Mouse (Mus musculus): ENCODE results near the gene Scd4. TPM values are rescaled to one million over a fixed set of nuclear protein-coding genes. Genes with fewer than 3 reads are reported as not detected.

Gene Scd4
- 0.15 and 0.23 TPM in 2 replicates for polyA plus RNA-seq (2015; fragmentation: Nextera tagmentation; extraction: Ambion mirVana)

GRCm38 (mm10) chr19:44332833-44333623 lies at the start of gene Scd4:
Gene Scd4 (plus strand): TSS chr19:44333092.
- H3K4me3 ChIP-seq = no peak within 1 kb of the TSS
- no peak within 1 kb of the TSS for H3K4me2 ChIP-seq (replicated peaks)
- H3K9ac ChIP-seq (replicated peaks) = no peak within 1 kb of the TSS
- H3K9me3 ChIP-seq = no peaks in the 10 kb centered on the region
- H3K27me3 ChIP-seq = no peaks in the 10 kb centered on the region
- H3K27ac ChIP-seq (replicated peaks) = peak within 1 kb of the TSS; percentile 28; the same call in 1 of the 2 replicates
- H3K4me1 ChIP-seq = peaks cover 7% of the 10 kb centered on the region; the same call in 1 of the 2 replicates
- 68% methylated on average over 10 of the region's 10 CpGs for WGBS
- no peaks in the 10 kb centered on the region for H3K36me3 ChIP-seq
- ATAC-seq (replicated peaks) = no peak

GRCm38 (mm10) chr19:44283157-44284024 lies 49.5 kb upstream of the Scd4 start:
- Histone ChIP-seq H3K4me2 (replicated peaks) (peak overlapping the region; percentile 76), H3K4me3 (peak overlapping the region; percentile 47), H3K9me3 (no peaks in the 10 kb centered on the region), H3K36me3 (no peaks in the 10 kb centered on the region), H3K9ac (replicated peaks) (peak overlapping the region; percentile 61; the same call in 1 of the 2 replicates), H3K27me3 (no peaks in the 10 kb centered on the region), H3K4me1 (peaks cover 36% of the 10 kb centered on the region), H3K27ac (replicated peaks) (peak overlapping the region; percentile 96)
- no peak; the same call in 1 of the 2 replicates for ATAC-seq (replicated peaks)
- 15% methylated on average over 15 of the region's 15 CpGs for WGBS

GRCm38 (mm10) chr19:44284025-44284695 lies 48.7 kb upstream of the Scd4 start:
- Histone ChIP-seq H3K4me3 (peak overlapping the region; percentile 47), H3K4me1 (peaks cover 36% of the 10 kb centered on the region), H3K27me3 (no peaks in the 10 kb centered on the region), H3K9me3 (no peaks in the 10 kb centered on the region), H3K27ac (replicated peaks) (peak overlapping the region; percentile 96), H3K9ac (replicated peaks) (peak overlapping the region; percentile 61), H3K36me3 (no peaks in the 10 kb centered on the region), H3K4me2 (replicated peaks) (peak overlapping the region; percentile 76)
- WGBS = under 1% methylated on average over 36 of the region's 38 CpGs
- peak; percentile 99 for ATAC-seq (replicated peaks)

- Histone ChIP-seq H3K9ac (replicated peaks) (peak overlapping the region; percentile 61), H3K9me3 (no peaks in the 10 kb centered on the region), H3K4me3 (peak overlapping the region; percentile 47), H3K36me3 (no peaks in the 10 kb centered on the region), H3K27ac (replicated peaks) (peak overlapping the region; percentile 96), H3K27me3 (no peaks in the 10 kb centered on the region), H3K4me2 (replicated peaks) (peak overlapping the region; percentile 76), H3K4me1 (peaks cover 36% of the 10 kb centered on the region)
- 2% methylated on average over 11 of the region's 11 CpGs for WGBS
- no peak; the same call in 1 of the 2 replicates for ATAC-seq (replicated peaks)
These were observed 48.2 kb upstream of the Scd4 start for GRCm38 (mm10) chr19:44284723-44285122.

- H3K27ac ChIP-seq (replicated peaks) = 0 out of 2 replicates have a peak overlapping the region, but pooled peaks have one; percentile 15
- peaks cover 35% of the 10 kb centered on the region for H3K4me1 ChIP-seq
- no peak overlapping the region for H3K4me3 ChIP-seq
- no peak for ATAC-seq (replicated peaks)
- H3K27me3 ChIP-seq = no peaks in the 10 kb centered on the region
- H3K4me2 ChIP-seq (replicated peaks) = no peak overlapping the region
- 81% methylated on average over 8 of the region's 8 CpGs for WGBS
- no peaks in the 10 kb centered on the region for H3K9me3 ChIP-seq
- H3K9ac ChIP-seq (replicated peaks) = no peak overlapping the region
- no peaks in the 10 kb centered on the region for H3K36me3 ChIP-seq
These were observed 47.3 kb upstream of the Scd4 start for GRCm38 (mm10) chr19:44285554-44285953.

GRCm38 (mm10) chr19:44286109-44286508 lies 46.8 kb upstream of the Scd4 start:
- Histone ChIP-seq H3K36me3 (no peaks in the 10 kb centered on the region), H3K4me2 (replicated peaks) (no peak overlapping the region), H3K4me1 (peaks cover 30% of the 10 kb centered on the region), H3K4me3 (no peak overlapping the region), H3K9ac (replicated peaks) (no peak overlapping the region), H3K27me3 (no peaks in the 10 kb centered on the region), H3K27ac (replicated peaks) (no peak overlapping the region), H3K9me3 (no peaks in the 10 kb centered on the region)
- no peak for ATAC-seq (replicated peaks)
- WGBS = 63% methylated on average over 2 of the region's 2 CpGs

GRCm38 (mm10) chr19:44287415-44288110 lies 45.3 kb upstream of the Scd4 start:
- WGBS = 88% methylated on average over 11 of the region's 11 CpGs
- no peaks in the 10 kb centered on the region for H3K36me3 ChIP-seq
- no peak overlapping the region for H3K4me2 ChIP-seq (replicated peaks)
- peaks cover 30% of the 10 kb centered on the region for H3K4me1 ChIP-seq
- no peak overlapping the region for H3K9ac ChIP-seq (replicated peaks)
- no peaks in the 10 kb centered on the region for H3K9me3 ChIP-seq
- no peak for ATAC-seq (replicated peaks)
- no peaks in the 10 kb centered on the region for H3K27me3 ChIP-seq
- no peak overlapping the region for H3K4me3 ChIP-seq
- no peak overlapping the region for H3K27ac ChIP-seq (replicated peaks)

- Histone ChIP-seq H3K9ac (replicated peaks) (no peak overlapping the region), H3K4me1 (peaks cover 33% of the 10 kb centered on the region), H3K27ac (replicated peaks) (peak overlapping the region; percentile 99), H3K27me3 (no peaks in the 10 kb centered on the region), H3K4me3 (0 out of 2 replicates have a peak overlapping the region, but pooled peaks have one; percentile 78), H3K4me2 (replicated peaks) (peak overlapping the region; percentile 56; the same call in 1 of the 2 replicates), H3K36me3 (0 out of 2 replicates have a peak, but pooled peaks cover 1% of the 10 kb centered on the region), H3K9me3 (no peaks in the 10 kb centered on the region)
- no peak for ATAC-seq (replicated peaks)
- 67% methylated on average over 2 of the region's 2 CpGs for WGBS
These were observed 40.8 kb upstream of the Scd4 start for GRCm38 (mm10) chr19:44292083-44292482.

- H3K4me2 ChIP-seq (replicated peaks) = peak overlapping the region; percentile 56
- peak overlapping the region; percentile 99 for H3K27ac ChIP-seq (replicated peaks)
- no peaks in the 10 kb centered on the region for H3K27me3 ChIP-seq
- 49% methylated on average over 3 of the region's 3 CpGs for WGBS
- peaks cover 5% of the 10 kb centered on the region; the same call in 1 of the 2 replicates for H3K36me3 ChIP-seq
- peak overlapping the region; percentile 78 for H3K4me3 ChIP-seq
- peaks cover 37% of the 10 kb centered on the region for H3K4me1 ChIP-seq
- H3K9ac ChIP-seq (replicated peaks) = peak overlapping the region; percentile 63
- no peaks in the 10 kb centered on the region for H3K9me3 ChIP-seq
- ATAC-seq (replicated peaks) = no peak
These were observed 40.4 kb upstream of the Scd4 start for GRCm38 (mm10) chr19:44292483-44292882.

GRCm38 (mm10) chr19:44292941-44293768 lies 39.7 kb upstream of the Scd4 start, which contains the start of gene Scd2:
Gene Scd2 (plus strand): TSS chr19:44293674.
- Histone ChIP-seq H3K4me2 (replicated peaks) (peak within 1 kb of the TSS; percentile 96), H3K4me1 (peaks cover 44% of the 10 kb centered on the region), H3K36me3 (peaks cover 10% of the 10 kb centered on the region), H3K27me3 (no peaks in the 10 kb centered on the region), H3K9me3 (no peaks in the 10 kb centered on the region), H3K4me3 (peak within 1 kb of the TSS; percentile 78), H3K9ac (replicated peaks) (peak within 1 kb of the TSS; percentile 92), H3K27ac (replicated peaks) (peak within 1 kb of the TSS; percentile 99)
- ATAC-seq (replicated peaks) = peak; percentile 63
- 2% methylated on average over 21 of the region's 21 CpGs for WGBS

Measured in forebrain, embryonic 15.5 days (tissue).